Mouse (Mus musculus) urinary bladder, postnatal 4 days (tissue): ENCODE results near the gene Cbr3.
A peak's percentile ranks its signal among the peaks of the same experiment; 100 is the strongest.

ENCODE experiments used
- DNase-seq, 2 experiments: peaks; one replicate each; pipeline ENCODE4 v3.0.0; 2021 to 2022; ENCODE audit warnings: low spot score in 2 of 2

Cbr3 gene

GRCm38 (mm10) chr16:93711411-93712188, 28.6 kb downstream of the Cbr3 start, which contains the start of gene Dop1b:
Dop1b (plus strand) TSS chr16:93711904.
- DNase-seq = peak; percentile 99

- peak in 1 of 2 experiments; percentile 62 for DNase-seq
These were observed 29.3 kb downstream of the Cbr3 start for GRCm38 (mm10) chr16:93712189-93712885.

DNA sequence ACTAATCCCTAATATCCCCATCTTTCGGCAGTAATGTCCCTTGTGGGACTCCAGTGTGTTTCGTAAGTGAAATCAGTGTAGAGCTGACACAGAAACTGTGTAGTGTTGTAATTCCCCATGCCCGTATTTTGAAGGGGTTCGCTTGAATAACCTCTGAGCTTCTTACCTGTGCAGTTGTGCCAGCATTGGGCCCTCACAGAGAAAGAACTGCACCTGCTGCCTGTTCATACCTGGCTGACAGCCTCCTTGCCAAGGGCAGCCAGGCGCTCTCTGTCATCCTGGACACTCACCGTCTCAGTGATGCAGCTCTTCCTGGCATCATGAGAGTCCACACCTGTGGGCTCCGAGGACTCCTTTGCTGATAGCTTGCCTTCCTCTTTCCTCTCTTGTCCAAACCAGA, 30.0 kb downstream of the Cbr3 start:
- no peak for DNase-seq

DNA sequence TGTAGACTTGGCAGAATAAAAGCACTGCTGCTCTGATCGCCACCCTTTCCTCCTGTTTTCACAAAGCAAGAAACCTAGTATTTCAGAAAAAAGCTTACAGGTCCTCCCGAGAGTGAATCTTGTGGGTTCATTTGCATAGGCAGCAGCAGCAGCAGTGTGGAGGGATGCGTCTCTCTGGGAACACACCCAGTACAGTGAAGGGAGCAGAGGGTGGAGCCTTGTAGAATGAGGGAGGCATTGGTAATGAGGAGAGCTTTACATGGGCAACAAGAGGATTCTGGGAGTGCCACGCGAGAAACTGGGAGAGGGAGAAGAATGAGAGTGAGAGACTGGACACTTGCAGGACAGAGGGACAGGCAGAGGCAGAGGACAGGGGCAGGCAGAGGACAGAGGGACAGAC, 31.4 kb downstream of the Cbr3 start:
- no peak for DNase-seq

- DNase-seq = no peak
These were observed 32.8 kb downstream of the Cbr3 start for GRCm38 (mm10) chr16:93715826-93716225.

DNA sequence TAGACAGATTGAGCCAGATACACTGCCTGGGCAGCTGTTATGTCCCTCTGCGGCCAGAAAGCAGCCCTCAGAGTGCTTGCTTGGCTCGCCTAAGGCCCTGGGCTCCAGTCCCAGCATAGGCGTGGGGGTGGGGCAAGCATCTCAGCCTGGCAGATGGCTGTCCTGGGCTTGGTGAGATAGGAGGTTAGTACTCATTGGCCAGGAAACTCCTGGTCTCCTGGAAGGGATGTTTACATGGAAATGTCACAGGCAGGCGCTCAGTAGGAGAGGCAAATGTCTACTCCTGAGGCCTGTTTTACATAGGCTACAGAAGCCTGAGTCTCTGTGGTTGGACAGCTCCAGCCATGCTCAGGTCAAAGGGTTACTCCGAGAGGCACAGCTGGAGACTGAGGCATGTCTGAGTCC, 34.3 kb downstream of the Cbr3 start:
- peak; percentile 67 to 70 for DNase-seq

DNA sequence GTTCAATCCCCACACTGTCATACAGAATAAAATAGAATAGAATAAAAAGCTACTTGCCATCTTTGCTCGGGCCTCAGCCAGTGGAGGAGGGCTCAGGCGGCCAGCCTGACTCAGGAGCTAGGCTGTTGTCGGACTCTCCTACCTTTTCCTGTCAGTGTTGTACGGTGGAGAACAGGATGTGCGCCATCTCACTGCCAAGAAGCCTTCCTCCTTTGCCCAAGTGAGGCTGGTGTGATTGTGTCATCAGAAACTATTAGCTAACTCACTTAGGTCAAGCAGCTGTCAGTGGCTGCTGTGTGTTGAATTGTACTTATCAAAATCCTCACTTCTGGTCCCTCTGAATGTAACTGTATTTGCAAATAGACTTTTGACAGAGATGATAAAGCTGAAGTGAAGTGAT, 38.8 kb downstream of the Cbr3 start:
- DNase-seq = no peak

DNA sequence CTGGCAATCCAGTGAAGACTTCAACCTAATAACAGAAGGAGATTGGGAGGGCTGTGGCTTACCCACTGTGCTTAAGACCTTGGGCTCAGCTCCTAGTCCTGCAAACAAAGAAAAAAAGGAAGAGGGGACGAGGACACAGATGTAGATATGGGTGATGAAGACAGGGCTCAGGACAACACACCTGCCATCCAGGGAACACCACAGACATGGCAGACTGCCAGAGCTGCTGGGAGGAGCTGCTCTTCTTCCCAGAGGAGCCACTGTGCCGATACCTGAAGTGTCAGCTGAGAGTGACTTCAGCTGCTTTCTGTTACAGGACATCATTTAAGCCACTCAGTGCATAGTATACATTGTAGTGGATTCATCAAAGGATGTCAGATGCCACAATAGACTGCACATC, 39.5 kb downstream of the Cbr3 start:
- no peak for DNase-seq

GRCm38 (mm10) chr16:93725417-93726144, 42.6 kb downstream of the Cbr3 start:
- no peak for DNase-seq

DNA sequence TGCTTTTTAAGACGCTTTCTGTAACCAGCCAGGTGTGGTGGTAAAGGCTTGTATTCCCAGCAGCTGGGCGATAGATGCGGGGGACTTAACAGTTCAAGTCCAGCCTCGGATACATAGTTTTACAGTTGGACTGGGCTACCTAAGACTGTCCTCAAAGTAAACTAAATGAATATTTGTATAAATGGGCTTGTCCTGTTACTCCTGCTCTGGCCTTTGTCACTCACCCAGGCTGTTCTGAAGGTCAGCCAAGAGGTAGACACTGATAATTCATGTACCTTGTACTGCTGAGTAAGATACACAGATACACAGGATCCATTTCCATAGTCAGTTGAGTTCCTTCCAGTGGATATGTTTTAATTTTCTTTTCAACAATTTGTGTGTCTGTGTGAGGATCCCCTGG, 43.2 kb downstream of the Cbr3 start:
- no peak for DNase-seq

GRCm38 (mm10) chr16:93728676-93729075, 45.7 kb downstream of the Cbr3 start:
- DNase-seq = no peak

GRCm38 (mm10) chr16:93729801-93730721, 47.0 kb downstream of the Cbr3 start:
- no peak for DNase-seq

DNA sequence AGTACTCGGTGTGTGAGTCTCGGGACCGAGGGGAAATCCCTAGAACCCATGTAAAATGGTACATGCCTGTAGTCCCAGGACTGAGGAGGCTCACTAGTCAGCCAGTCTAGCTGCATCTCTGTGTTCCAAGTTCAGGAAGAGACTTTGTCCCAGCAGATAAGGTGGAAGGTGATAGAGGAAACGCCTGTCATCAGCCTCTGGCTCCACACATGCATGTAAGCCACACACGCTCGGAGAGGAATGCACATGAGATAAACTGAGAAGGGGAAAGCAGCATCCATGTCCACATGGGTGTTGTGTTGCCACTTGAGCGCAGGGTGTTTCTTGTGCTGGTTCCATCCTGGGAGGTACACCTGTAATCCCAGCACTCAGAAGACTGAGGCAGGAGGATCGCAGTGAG, 48.3 kb downstream of the Cbr3 start:
- no peak for DNase-seq

GRCm38 (mm10) chr16:93732875-93733569, 50.0 kb downstream of the Cbr3 start:
- DNase-seq = no peak

DNA sequence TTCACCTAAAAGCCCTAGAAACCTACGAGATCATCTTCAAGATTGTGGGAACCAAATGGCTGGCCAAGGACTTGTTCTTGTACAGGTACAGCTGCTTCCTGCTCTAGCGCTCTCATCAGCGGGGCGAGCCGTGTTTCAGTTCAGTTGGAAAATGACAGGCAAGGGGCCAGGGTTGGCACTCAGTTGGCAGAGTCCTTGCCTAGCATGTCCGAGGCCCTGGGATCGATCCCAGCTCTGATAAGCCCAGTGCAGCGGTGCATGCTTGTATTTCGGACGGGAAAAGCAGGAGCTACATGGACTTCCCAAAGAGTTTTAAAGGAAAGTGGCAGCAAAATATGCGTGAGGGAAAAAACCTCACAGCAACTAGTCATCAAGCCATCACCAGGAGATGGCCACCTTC, 56.2 kb downstream of the Cbr3 start:
- DNase-seq = no peak
